Mouse (Mus musculus): ENCODE measurements around the gene T. TPM values are rescaled to one million over a fixed set of nuclear protein-coding genes. Genes with fewer than 3 reads are reported as not detected.

The T gene
- total and polyA plus RNA-seq, 2 experiments, result not detected

- WGBS, result 56% methylated on average over 3 of the region's 3 CpGs
- Histone ChIP-seq H3K27me3 (ENCODE audit: control insufficient read depth, insufficient read depth, low read length) (no peaks in the 10 kb centered on the region), H3K79me2 (ENCODE audit: control insufficient read depth, insufficient read depth, low read length) (no peaks in the 10 kb centered on the region), H3K4me1 (ENCODE audit: control insufficient read depth, insufficient read depth, low read length) (no peaks in the 10 kb centered on the region), H3K27ac (replicated peaks; ENCODE audit: insufficient read depth, low read depth, low read length) (no peak overlapping the region), H3K36me3 (ENCODE audit: control insufficient read depth, insufficient read depth, low read length) (no peaks in the 10 kb centered on the region), H3K4me3 (ENCODE audit: insufficient read depth, low read depth, low read length) (no peak overlapping the region), H3K9ac (ENCODE audit: low read depth, low read length) (no peak overlapping the region)
- TF ChIP-seq POLR2A (IDR thresholded peaks at IDR 0.05; ENCODE audit: extremely low read depth, insufficient read depth, low read length), result no peak
- no peak for TF ChIP-seq CTCF (IDR thresholded peaks at IDR 0.05; ENCODE audit: low read depth, low read length)
- no peak for DNase-seq (ENCODE audit: extremely low read depth, low read depth, low spot score)
Observed at GRCm38 (mm10) chr17:8478554-8478953, 44.3 kb downstream of the T start.

DNA sequence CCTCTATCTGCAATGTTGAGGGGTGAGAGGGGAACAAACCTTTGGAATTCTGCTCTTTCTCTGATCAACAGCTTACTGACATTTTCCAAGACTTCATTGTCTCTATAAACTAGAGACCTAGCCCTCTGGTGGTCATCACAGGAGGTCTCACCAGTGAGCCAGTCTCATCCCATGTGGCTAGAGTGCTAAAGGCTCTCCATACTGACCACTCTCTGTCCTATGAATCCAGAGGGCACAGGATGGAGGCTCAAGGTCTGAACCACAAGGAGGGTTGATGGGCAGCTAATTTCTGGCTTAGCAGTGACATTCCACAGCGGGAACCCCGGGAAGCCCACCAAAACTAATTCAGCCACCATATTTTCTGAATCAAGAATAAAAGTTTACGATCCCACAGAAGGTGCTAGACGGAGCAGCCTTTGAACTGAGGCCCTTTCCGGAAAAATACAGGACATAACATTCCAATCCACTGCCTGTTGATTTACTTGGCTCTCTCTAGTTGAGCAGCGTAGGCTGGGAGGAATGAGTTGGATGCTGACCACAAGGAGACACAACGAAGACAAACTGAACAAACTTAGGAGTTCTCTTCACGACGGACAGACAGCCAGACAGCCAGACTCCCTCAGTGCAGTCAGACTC lies 45.4 kb downstream of the T start:
- 85% methylated on average over 9 of the region's 9 CpGs for WGBS
- Histone ChIP-seq H3K9ac (ENCODE audit: low read depth, low read length) (no peak overlapping the region), H3K4me1 (ENCODE audit: control insufficient read depth, insufficient read depth, low read length) (no peaks in the 10 kb centered on the region), H3K27me3 (ENCODE audit: control insufficient read depth, insufficient read depth, low read length) (no peaks in the 10 kb centered on the region), H3K4me3 (ENCODE audit: insufficient read depth, low read depth, low read length) (no peak overlapping the region), H3K27ac (replicated peaks; ENCODE audit: insufficient read depth, low read depth, low read length) (no peak overlapping the region), H3K79me2 (ENCODE audit: control insufficient read depth, insufficient read depth, low read length) (no peaks in the 10 kb centered on the region), H3K36me3 (ENCODE audit: control insufficient read depth, insufficient read depth, low read length) (no peaks in the 10 kb centered on the region)
- no peak for DNase-seq (ENCODE audit: extremely low read depth, low read depth, low spot score)
- TF ChIP-seq POLR2A (IDR thresholded peaks at IDR 0.05; ENCODE audit: extremely low read depth, insufficient read depth, low read length), result no peak
- TF ChIP-seq CTCF (IDR thresholded peaks at IDR 0.05; ENCODE audit: low read depth, low read length), result no peak

- H3K27me3 ChIP-seq (ENCODE audit: control insufficient read depth, insufficient read depth, low read length), result no peaks in the 10 kb centered on the region
- no peak for TF ChIP-seq CTCF (IDR thresholded peaks at IDR 0.05; ENCODE audit: low read depth, low read length)
- TF ChIP-seq POLR2A (IDR thresholded peaks at IDR 0.05; ENCODE audit: extremely low read depth, insufficient read depth, low read length), result no peak
- no peak overlapping the region for H3K4me3 ChIP-seq (ENCODE audit: insufficient read depth, low read depth, low read length)
- H3K27ac ChIP-seq (replicated peaks; ENCODE audit: insufficient read depth, low read depth, low read length), result no peak overlapping the region
- no peaks in the 10 kb centered on the region for H3K36me3 ChIP-seq (ENCODE audit: control insufficient read depth, insufficient read depth, low read length)
- H3K79me2 ChIP-seq (ENCODE audit: control insufficient read depth, insufficient read depth, low read length), result no peaks in the 10 kb centered on the region
- 89% methylated on average over 10 of the region's 10 CpGs for WGBS
- no peak overlapping the region for H3K9ac ChIP-seq (ENCODE audit: low read depth, low read length)
- no peaks in the 10 kb centered on the region for H3K4me1 ChIP-seq (ENCODE audit: control insufficient read depth, insufficient read depth, low read length)
- no peak for DNase-seq (ENCODE audit: extremely low read depth, low read depth, low spot score)
Observed at GRCm38 (mm10) chr17:8481797-8482196, 47.6 kb downstream of the T start.

DNA sequence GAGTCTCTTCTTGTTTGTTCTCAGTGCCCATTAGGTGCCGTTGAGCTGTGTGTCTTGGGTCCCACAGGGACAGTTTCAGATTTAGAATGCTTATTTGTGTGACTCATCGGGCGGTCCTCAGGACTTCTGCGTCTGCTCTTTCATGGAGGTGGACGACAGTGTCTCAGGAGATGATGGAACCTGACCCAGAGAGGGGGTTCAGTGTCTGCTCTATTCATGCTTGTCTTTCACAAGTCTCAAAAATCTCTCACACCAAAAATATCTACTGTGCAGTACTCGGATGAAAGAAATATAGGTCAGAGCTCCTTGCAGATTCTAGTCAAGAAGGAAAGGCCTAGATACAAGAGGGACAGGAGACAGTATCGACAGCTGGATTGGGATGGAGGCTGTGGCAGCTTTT lies 48.7 kb downstream of the T start:
- Histone ChIP-seq H3K36me3 (ENCODE audit: control insufficient read depth, insufficient read depth, low read length) (no peaks in the 10 kb centered on the region), H3K9ac (ENCODE audit: low read depth, low read length) (no peak overlapping the region), H3K4me1 (ENCODE audit: control insufficient read depth, insufficient read depth, low read length) (no peaks in the 10 kb centered on the region), H3K27me3 (ENCODE audit: control insufficient read depth, insufficient read depth, low read length) (no peaks in the 10 kb centered on the region), H3K4me3 (ENCODE audit: insufficient read depth, low read depth, low read length) (no peak overlapping the region), H3K79me2 (ENCODE audit: control insufficient read depth, insufficient read depth, low read length) (no peaks in the 10 kb centered on the region), H3K27ac (replicated peaks; ENCODE audit: insufficient read depth, low read depth, low read length) (no peak overlapping the region)
- WGBS, result 78% methylated on average over 7 of the region's 7 CpGs
- DNase-seq (ENCODE audit: extremely low read depth, low read depth, low spot score), result no peak
- TF ChIP-seq POLR2A (IDR thresholded peaks at IDR 0.05; ENCODE audit: extremely low read depth, insufficient read depth, low read length) (no peak), CTCF (IDR thresholded peaks at IDR 0.05; ENCODE audit: low read depth, low read length) (no peak)

- Histone ChIP-seq H3K27me3 (ENCODE audit: control insufficient read depth, insufficient read depth, low read length) (no peaks in the 10 kb centered on the region), H3K27ac (replicated peaks; ENCODE audit: insufficient read depth, low read depth, low read length) (no peak overlapping the region), H3K4me3 (ENCODE audit: insufficient read depth, low read depth, low read length) (no peak overlapping the region), H3K36me3 (ENCODE audit: control insufficient read depth, insufficient read depth, low read length) (no peaks in the 10 kb centered on the region), H3K4me1 (ENCODE audit: control insufficient read depth, insufficient read depth, low read length) (no peaks in the 10 kb centered on the region), H3K79me2 (ENCODE audit: control insufficient read depth, insufficient read depth, low read length) (no peaks in the 10 kb centered on the region), H3K9ac (ENCODE audit: low read depth, low read length) (no peak overlapping the region)
- DNase-seq (ENCODE audit: extremely low read depth, low read depth, low spot score), result no peak
- WGBS, result 56% methylated on average over 3 of the region's 3 CpGs
- TF ChIP-seq POLR2A (IDR thresholded peaks at IDR 0.05; ENCODE audit: extremely low read depth, insufficient read depth, low read length), result no peak
- no peak for TF ChIP-seq CTCF (IDR thresholded peaks at IDR 0.05; ENCODE audit: low read depth, low read length)
Observed at GRCm38 (mm10) chr17:8484246-8484645, 50.0 kb downstream of the T start.

GRCm38 (mm10) chr17:8485146-8485545 lies 50.9 kb downstream of the T start:
- no peak for DNase-seq (ENCODE audit: extremely low read depth, low read depth, low spot score)
- Histone ChIP-seq H3K9ac (ENCODE audit: low read depth, low read length) (no peak overlapping the region), H3K27me3 (ENCODE audit: control insufficient read depth, insufficient read depth, low read length) (no peaks in the 10 kb centered on the region), H3K27ac (replicated peaks; ENCODE audit: insufficient read depth, low read depth, low read length) (no peak overlapping the region), H3K36me3 (ENCODE audit: control insufficient read depth, insufficient read depth, low read length) (no peaks in the 10 kb centered on the region), H3K4me1 (ENCODE audit: control insufficient read depth, insufficient read depth, low read length) (no peaks in the 10 kb centered on the region), H3K79me2 (ENCODE audit: control insufficient read depth, insufficient read depth, low read length) (no peaks in the 10 kb centered on the region), H3K4me3 (ENCODE audit: insufficient read depth, low read depth, low read length) (no peak overlapping the region)
- no peak for TF ChIP-seq CTCF (IDR thresholded peaks at IDR 0.05; ENCODE audit: low read depth, low read length)
- no peak for TF ChIP-seq POLR2A (IDR thresholded peaks at IDR 0.05; ENCODE audit: extremely low read depth, insufficient read depth, low read length)
